In the genomic region with DNA sequence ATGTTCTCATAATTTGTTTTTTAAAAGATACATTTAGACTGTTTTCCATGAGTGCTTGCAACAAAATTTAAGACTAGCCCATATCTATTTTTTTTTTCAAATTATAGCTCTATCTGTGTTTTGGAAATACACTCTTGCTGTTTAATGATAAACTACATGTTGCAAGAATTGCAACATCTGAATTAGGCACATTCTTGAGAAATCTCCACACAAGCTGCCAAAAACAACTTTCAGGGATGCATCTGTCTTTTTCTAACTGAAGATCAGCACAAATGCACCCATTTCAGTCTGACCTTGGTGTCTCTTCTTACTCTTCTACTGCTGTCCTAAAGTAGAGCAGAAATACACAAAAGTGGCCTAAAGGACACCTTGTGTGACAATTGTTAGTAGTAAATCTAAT, we compare ENCODE assay signal across 32 mouse cellular contexts. TPM values are rescaled to one million over a fixed set of nuclear protein-coding genes. Genes with fewer than 3 reads are reported as not detected.
DNase-seq lines count a peak whose midpoint lies in the region; ATAC-seq and TF ChIP-seq lines count a peak whose summit lies in the region.
"Had no signal": no experiment of that assay in that cellular context is flagged by ENCODE, and none has a peak within 500 bp of the region (broad histone marks: within the 10 kb centered on the region; RNA-seq: fewer than 3 reads in every experiment).

No protein-coding gene starts in this region.

- no peak overlapping the region for H3K4me3 ChIP-seq in lung, embryonic 14.5 days (ENCODE audit: low read depth, low read length)
- H3K4me3 ChIP-seq: forebrain, embryonic 13.5 days; heart, embryonic 13.5 days; hindbrain, embryonic 15.5 days; liver, embryonic 12.5 days; midbrain, embryonic 10.5 days; midbrain, embryonic 15.5 days; stomach, embryonic 15.5 days had no signal

- no peaks in the 10 kb centered on the region for H3K4me1 ChIP-seq in lung, embryonic 14.5 days (ENCODE audit: insufficient read depth)
- H3K4me1 ChIP-seq: forebrain, embryonic 13.5 days; hindbrain, embryonic 15.5 days; liver, embryonic 12.5 days; midbrain, embryonic 10.5 days; midbrain, embryonic 15.5 days; stomach, embryonic 15.5 days had no signal

- no peak overlapping the region for H3K27ac ChIP-seq in lung, embryonic 14.5 days (ENCODE audit: low read depth)
- H3K27ac ChIP-seq: forebrain, embryonic 13.5 days; heart, embryonic 13.5 days; hindbrain, embryonic 15.5 days; kidney, postnatal 0 days; liver, embryonic 12.5 days; midbrain, embryonic 10.5 days; midbrain, embryonic 15.5 days; stomach, embryonic 15.5 days had no signal

- no peak for TF ChIP-seq CTCF in lung, embryonic 14.5 days (IDR thresholded peaks at IDR 0.05; ENCODE audit: low read depth)

- no peaks in the 10 kb centered on the region for H3K36me3 ChIP-seq in lung, embryonic 14.5 days (ENCODE audit: insufficient read depth)
- H3K36me3 ChIP-seq: G1E; heart, embryonic 13.5 days; hindbrain, embryonic 15.5 days; liver, embryonic 12.5 days; midbrain, embryonic 10.5 days; midbrain, embryonic 15.5 days; stomach, embryonic 15.5 days had no signal

- no peaks in the 10 kb centered on the region for H3K27me3 ChIP-seq in lung, embryonic 14.5 days (ENCODE audit: insufficient read depth, low read length)
- H3K27me3 ChIP-seq: forebrain, embryonic 13.5 days; heart, embryonic 13.5 days; hindbrain, embryonic 15.5 days; liver, embryonic 12.5 days; midbrain, embryonic 15.5 days; stomach, embryonic 15.5 days had no signal

- H3K9me3 ChIP-seq in lung, embryonic 14.5 days (ENCODE audit: low read depth, low read length), result no peaks in the 10 kb centered on the region
- H3K9me3 ChIP-seq: forebrain, embryonic 13.5 days; heart, embryonic 13.5 days; hindbrain, embryonic 15.5 days; liver, embryonic 12.5 days; midbrain, embryonic 10.5 days; midbrain, embryonic 15.5 days; stomach, embryonic 15.5 days had no signal

- H3K4me2 ChIP-seq in lung, embryonic 14.5 days, result no peak overlapping the region
- H3K4me2 ChIP-seq: forebrain, embryonic 13.5 days; heart, embryonic 13.5 days; hindbrain, embryonic 15.5 days; liver, embryonic 12.5 days; midbrain, embryonic 15.5 days; stomach, embryonic 15.5 days had no signal

- ATAC-seq in lung, embryonic 14.5 days (ENCODE audit: insufficient read depth), result no peak
- ATAC-seq: forebrain, embryonic 13.5 days; midbrain, embryonic 15.5 days had no signal

- peak; percentile 54 for DNase-seq in adrenal gland, adult 2 months
- no peak for DNase-seq in adrenal gland, adult 18-20 months (ENCODE audit: low spot score in 2 of 2)
- peak; percentile 4 for DNase-seq in heart, adult 8-10 months (ENCODE audit: low spot score)
- DNase-seq in heart, adult 9 months (ENCODE audit: low spot score in 2 of 2), result no peak
- peak; percentile 31 for DNase-seq in lung, embryonic 14.5 days
- no peak for DNase-seq in lung, postnatal 14 days
- DNase-seq in lung, postnatal 25 days (ENCODE audit: low spot score), result peak; percentile 32
- DNase-seq in left cerebral cortex, adult 8-10 months (ENCODE audit: low spot score in 2 of 2), result no peak
- DNase-seq: cerebellum, adult 8-10 months; cerebellum, postnatal 36 days; gastrocnemius, postnatal 10 days; heart, postnatal 10 days; kidney, adult 11 months; right cerebral cortex, postnatal 25 days had no signal

- H3K9ac ChIP-seq in lung, embryonic 14.5 days, result no peak overlapping the region
- H3K9ac ChIP-seq: forebrain, embryonic 13.5 days; heart, embryonic 13.5 days; hindbrain, embryonic 15.5 days; liver, embryonic 12.5 days; midbrain, embryonic 15.5 days; stomach, embryonic 15.5 days had no signal

RNA-seq across cellular contexts. Expression of a gene that starts 1.9 kb away (rescaled TPM):
- total RNA-seq in adrenal gland, adult 2 months (2021), result 10 to 100 TPM in 1 of 2 experiments, under 1 TPM in 1; 0.31 to 19.9 TPM
- polyA plus RNA-seq in adrenal gland, adult 2 months (2012; rRNA removed), result 0.44 TPM in 1 of 2 replicates, not detected in the other
- total RNA-seq in adrenal gland, adult 18-20 months (2021), result under 1 TPM in 1 of 2 experiments, not detected in 1; 0.83 TPM
- total RNA-seq in heart, adult 8-10 months (2022), result not detected
- polyA plus RNA-seq in lung, embryonic 14.5 days (2014; fragmentation: Nextera tagmentation; extraction: Ambion mirVana), result not detected in 2 replicates
- not detected for total RNA-seq in left cerebral cortex, adult 8-10 months (2022)
- total RNA-seq: G1E; granulocyte monocyte progenitor cell, adult 5-6 weeks; heart, postnatal 10 days; hematopoietic stem cell, adult 5-6 weeks; left cerebral cortex, postnatal 14 days; megakaryocyte progenitor cell, adult 5-6 weeks; neutrophil, adult 5-6 weeks had no signal
- polyA plus RNA-seq: embryonic facial prominence, embryonic 11.5 days; forebrain, embryonic 13.5 days; G1E; large intestine, adult 2 months; limb, embryonic 11.5 days; midbrain, embryonic 10.5 days; midbrain, embryonic 15.5 days; neural tube, embryonic 11.5 days had no signal

Comparison
In these comparisons a context has a peak if more than half of its experiments do, and no peak if none do; other contexts are left out.
1. DNase-seq: peak in adrenal gland, adult 2 months (single experiment), heart, adult 8-10 months (single experiment), lung, embryonic 14.5 days (single experiment) and lung, postnatal 25 days (single experiment); none in adrenal gland, adult 18-20 months (0 of 2), heart, adult 9 months (0 of 2), lung, postnatal 14 days (single experiment) and left cerebral cortex, adult 8-10 months (0 of 2).